Mouse (Mus musculus) erythroblast, embryonic 14.5 days (primary cell): ENCODE results near the gene Nes.

Source experiments
- GATA1 ChIP-seq: IDR thresholded peaks from 2 replicates; pipeline ENCODE4 v1.6.1; 2012; ENCODE audit warnings: low read length, inconsistent platforms, mixed read lengths
- TAL1 ChIP-seq: IDR thresholded peaks from 3 replicates; pipeline ENCODE4 v1.6.1; 2012; ENCODE audit warnings: low read length, inconsistent platforms, mixed read lengths

DNA sequence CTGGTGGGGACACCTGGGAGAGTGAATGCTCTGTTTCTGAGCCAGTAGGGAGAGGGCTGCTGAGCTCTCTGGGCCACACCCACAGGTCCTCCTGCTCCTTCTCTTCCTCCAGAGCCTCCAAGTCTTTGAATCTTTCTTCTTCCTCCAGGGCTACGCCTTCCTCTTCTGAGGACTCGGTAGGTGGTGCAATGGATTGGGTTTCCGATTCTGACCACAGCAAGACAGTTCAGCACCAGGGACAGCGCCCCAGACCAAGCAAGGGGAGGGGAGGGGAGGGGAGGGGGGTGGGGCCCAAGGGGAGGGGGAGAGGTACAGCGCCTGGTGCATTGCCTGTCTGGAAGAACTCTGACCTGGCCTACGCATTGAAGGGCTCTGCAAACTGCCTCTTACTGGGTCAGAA, 22.6 kb downstream of the Nes start:
- TF ChIP-seq GATA1 (no peak), TAL1 (no peak)
